Mouse (Mus musculus): ENCODE data around the gene Ryr2. TPM values are rescaled to one million over a fixed set of nuclear protein-coding genes. Genes with fewer than 3 reads are reported as not detected.

The Ryr2 gene
- polyA plus RNA-seq, 1 experiment from 2014 or later = not detected

DNA sequence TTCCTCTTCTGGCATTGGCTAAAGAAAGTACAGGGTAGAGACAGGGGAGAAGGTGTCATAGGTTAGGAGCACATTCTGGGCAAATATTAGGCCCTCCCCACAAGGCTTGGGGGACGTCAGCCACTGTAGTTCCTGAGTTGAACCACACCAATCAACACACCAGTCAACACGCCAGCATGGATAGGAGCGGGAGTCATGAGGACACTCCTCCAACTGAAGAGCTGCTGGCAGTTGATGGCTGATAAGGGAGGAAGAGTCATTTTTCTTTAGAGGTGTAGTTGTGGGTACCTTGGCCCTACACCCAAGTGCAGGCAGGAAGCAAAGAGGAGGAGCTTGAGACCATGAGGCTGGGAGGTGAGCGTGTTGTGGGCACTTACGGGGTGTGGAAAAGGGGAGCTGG is 13.6 kb downstream of the Ryr2 start:
- no peak for TF ChIP-seq CTCF (IDR thresholded peaks at IDR 0.05)
- no peaks in the 10 kb centered on the region for H3K27me3 ChIP-seq
- DNase-seq (ENCODE audit: low read depth, low spot score) (no peak), ATAC-seq (no peak)
- POLR2A ChIA-PET = no interaction called here
- in situ Hi-C loops (cut with MboI; ENCODE audit: low pct_unique_long_range_greater_than_20kb) = no loop called here
- CTCF ChIA-PET = no interaction called here

DNA sequence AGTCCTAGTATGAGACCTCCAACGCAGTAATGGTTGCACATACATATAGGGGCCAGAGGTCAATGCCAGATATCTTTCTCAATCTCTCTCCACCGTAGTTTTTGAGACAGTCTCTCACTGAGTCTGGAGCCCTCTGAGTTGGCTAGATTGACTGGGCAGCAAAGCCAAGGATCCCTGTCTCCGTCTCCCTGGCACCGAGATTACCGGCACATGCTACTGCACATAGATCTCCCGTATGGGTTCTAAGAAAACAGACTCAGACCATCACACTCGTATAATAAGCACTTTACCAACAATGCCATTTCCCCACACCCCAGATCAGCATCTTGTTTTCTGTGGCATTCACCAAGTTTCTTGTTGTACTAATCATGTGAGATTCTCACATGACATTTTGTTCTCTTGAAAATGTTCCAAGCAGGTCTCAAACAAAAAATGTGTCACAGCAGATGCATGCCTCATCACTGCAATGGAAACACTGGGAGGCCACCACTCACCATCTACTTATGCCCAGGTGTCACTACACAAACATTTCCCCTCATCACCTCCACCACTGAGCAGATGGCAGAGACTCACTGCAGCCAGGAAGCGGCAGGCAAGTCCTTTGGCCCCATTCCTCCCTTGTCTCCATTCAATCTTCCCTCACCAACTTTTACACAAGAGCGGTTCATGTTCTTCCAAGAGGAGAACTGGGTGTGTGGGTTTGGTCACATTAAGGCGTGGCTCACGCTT is 14.2 kb downstream of the Ryr2 start:
- DNase-seq (ENCODE audit: low read depth, low spot score) = no peak
- ATAC-seq = no peak
- H3K27me3 ChIP-seq = no peaks in the 10 kb centered on the region
- CTCF ChIA-PET = no interaction called here
- TF ChIP-seq CTCF (IDR thresholded peaks at IDR 0.05) = no peak
- in situ Hi-C loops (cut with MboI; ENCODE audit: low pct_unique_long_range_greater_than_20kb) = no loop called here
- POLR2A ChIA-PET = no interaction called here

DNA sequence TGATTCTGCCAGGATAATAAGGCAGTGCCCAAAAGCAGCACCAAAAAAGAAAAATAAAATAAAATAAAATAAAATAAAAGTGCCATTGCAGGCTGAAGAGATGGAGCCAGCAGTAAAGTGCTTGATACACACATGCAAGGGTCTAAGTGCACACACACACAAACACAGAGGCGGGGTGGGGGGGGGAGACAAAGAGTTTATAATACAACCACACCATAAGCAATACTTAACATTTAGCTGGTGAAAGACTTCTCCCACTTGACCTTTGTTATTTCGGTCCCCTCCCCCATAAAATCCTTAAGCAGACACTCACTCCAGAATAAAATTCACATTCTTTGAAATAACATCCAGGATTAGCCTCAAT is 22.7 kb downstream of the Ryr2 start:
- in situ Hi-C loops (cut with MboI; ENCODE audit: low pct_unique_long_range_greater_than_20kb) = no loop called here
- no peak for TF ChIP-seq CTCF (IDR thresholded peaks at IDR 0.05)
- DNase-seq (ENCODE audit: low read depth, low spot score) (no peak), ATAC-seq (no peak)
- ChIA-PET CTCF (no interaction called here), POLR2A (no interaction called here)
- H3K27me3 ChIP-seq = no peaks in the 10 kb centered on the region

DNA sequence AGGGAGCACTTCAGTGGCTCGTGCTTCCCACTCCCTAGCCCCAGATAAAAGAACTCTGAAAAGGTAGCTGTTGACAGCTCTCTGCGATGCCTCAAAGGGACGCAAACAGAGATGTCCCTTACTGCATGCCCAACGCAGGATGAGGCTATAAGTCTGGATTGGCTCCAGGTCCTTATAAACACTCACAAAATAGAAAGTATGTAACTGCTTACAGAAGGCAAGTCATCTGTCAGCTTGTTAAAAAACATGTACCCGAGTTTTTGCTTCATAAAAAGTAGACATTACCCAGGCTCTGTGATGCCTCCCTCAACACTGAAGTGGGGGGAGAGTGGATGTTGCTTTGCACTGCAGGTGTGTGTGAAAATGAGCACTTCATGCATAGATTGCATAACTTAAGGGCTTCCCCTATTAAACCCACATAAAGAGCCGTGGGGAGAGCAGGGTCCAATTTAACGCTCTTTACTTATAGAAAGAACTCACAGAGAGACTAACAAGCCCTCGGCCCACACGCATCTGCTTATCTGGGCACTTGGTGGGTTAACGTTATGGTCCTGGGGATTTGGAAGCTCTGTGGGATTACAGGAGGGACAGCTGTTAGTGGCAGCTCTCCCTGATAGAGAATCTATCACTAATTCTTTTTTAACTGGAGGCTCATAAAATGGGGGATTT is 23.2 kb downstream of the Ryr2 start:
- in situ Hi-C loops (cut with MboI; ENCODE audit: low pct_unique_long_range_greater_than_20kb) = no loop called here
- ChIA-PET POLR2A (no interaction called here), CTCF (no interaction called here)
- TF ChIP-seq CTCF (IDR thresholded peaks at IDR 0.05) = no peak
- no peaks in the 10 kb centered on the region for H3K27me3 ChIP-seq
- ATAC-seq (no peak), DNase-seq (ENCODE audit: low read depth, low spot score) (no peak)

DNA sequence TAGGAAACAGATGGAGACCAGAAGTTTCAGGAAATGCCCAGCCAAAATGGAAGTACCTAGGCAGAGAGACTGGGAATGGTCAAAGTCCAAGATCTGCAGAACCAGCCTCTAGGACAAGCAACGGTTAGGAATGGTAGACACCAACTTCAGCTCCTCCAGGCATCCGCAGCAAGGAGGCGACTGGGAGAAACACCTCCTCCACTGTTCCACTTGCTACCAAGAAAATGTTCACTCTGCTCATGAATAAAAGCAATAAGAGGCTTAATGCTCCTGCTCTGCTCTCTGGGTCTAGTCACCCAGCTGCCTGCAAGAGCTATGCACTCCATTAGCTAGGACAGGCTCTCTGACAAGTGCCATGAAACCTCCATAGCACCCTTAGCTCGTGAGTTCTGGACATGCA is 26.2 kb downstream of the Ryr2 start:
- H3K27me3 ChIP-seq = no peaks in the 10 kb centered on the region
- in situ Hi-C loops (cut with MboI; ENCODE audit: low pct_unique_long_range_greater_than_20kb) = no loop called here
- CTCF ChIA-PET = no interaction called here
- TF ChIP-seq CTCF (IDR thresholded peaks at IDR 0.05) = no peak
- ATAC-seq (no peak), DNase-seq (ENCODE audit: low read depth, low spot score) (no peak)
- POLR2A ChIA-PET = no interaction called here

DNA sequence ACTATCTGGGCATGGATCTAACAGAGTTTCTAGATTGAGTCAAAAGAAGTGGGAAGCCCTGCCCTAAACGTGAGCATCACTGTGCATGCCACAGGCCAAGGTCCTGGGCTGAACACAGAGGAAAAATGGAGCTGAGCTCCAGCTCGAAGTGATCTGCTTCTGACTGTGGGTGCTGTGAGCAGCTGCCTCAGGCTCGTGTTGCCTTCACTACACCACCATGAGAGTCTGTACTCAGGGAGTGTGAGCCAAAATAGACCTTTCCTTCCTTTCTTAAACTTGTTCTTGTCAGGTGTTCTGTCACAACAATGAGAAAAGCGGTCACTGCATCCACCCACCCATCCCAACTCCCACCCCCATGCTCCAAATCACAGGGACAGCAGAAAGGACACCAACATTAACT is 27.2 kb downstream of the Ryr2 start:
- ATAC-seq (no peak), DNase-seq (ENCODE audit: low read depth, low spot score) (no peak)
- ChIA-PET CTCF (no interaction called here), POLR2A (no interaction called here)
- in situ Hi-C loops (cut with MboI; ENCODE audit: low pct_unique_long_range_greater_than_20kb) = no loop called here
- no peaks in the 10 kb centered on the region for H3K27me3 ChIP-seq
- no peak for TF ChIP-seq CTCF (IDR thresholded peaks at IDR 0.05)

DNA sequence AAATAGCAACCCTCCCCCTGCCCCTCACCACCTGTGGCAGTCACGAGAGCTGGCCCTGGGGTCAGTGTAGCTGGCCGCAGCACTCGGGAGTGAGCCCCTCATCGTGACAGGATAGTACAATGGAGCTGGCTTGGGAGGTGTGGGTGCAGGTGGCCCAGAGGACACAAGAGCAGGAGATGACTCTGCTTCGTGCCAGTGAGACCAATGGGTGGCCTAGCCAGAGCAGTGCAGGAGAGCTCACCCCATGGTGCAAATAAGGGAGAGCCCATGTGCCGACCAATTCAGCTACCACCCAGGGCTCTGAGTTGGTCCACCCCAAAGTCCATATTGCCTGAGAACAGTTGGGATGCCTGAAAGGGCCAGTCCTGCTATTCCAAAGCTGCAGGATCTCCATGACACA is 31.8 kb downstream of the Ryr2 start:
- POLR2A ChIA-PET = no interaction called here
- DNase-seq (ENCODE audit: low read depth, low spot score) (no peak), ATAC-seq (no peak)
- CTCF ChIA-PET = no interaction called here
- H3K27me3 ChIP-seq = no peaks in the 10 kb centered on the region
- in situ Hi-C loops (cut with MboI; ENCODE audit: low pct_unique_long_range_greater_than_20kb) = no loop called here
- TF ChIP-seq CTCF (IDR thresholded peaks at IDR 0.05) = no peak

DNA sequence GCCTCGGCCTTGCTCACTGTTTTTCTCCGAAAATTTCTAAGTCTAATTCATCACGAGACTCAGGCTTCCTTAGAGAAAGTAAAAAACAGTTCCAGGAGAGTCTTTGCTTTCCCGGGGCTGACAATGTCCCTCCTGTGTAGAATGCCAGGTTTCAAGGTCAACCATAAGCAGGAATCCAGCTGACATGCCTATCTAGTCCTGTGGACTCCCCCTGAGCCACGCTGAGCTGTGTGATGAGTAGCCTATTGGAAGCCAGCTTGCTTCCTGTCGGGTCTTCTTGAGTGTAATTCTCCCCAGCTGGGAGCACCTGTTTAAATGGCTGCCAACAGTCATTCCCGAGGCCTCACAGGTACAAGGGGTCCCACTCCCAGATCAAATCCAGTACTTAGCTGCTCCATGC is 34.2 kb downstream of the Ryr2 start:
- POLR2A ChIA-PET = no interaction called here

DNA sequence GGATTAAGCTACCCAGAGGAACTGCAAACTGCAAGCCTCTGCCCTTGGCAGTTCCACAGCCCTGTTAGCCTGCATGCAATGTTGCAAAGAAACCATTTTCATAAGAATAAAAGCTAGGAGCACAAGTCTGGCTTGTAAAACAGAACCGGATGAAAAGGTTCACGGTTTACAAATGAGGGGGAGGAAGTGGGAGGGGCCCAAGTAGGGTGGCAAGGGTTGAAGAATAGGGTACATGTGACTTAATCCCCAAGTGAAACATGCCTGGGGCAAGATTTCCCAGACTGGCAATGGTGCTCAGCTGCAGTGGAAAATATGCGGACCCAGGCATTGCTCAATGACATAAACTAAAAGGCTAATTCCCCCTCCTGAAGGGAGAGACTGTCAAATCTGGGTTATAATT is 34.6 kb downstream of the Ryr2 start:
- DNase-seq (ENCODE audit: low read depth, low spot score) (no peak), ATAC-seq (no peak)
- ChIA-PET POLR2A (no interaction called here), CTCF (no interaction called here)
- in situ Hi-C loops (cut with MboI; ENCODE audit: low pct_unique_long_range_greater_than_20kb) = no loop called here
- peaks cover 8% of the 10 kb centered on the region for H3K27me3 ChIP-seq
- no peak for TF ChIP-seq CTCF (IDR thresholded peaks at IDR 0.05)

More for the DNA sequence above, 34.2 kb downstream of the Ryr2 start:
- no peak for ATAC-seq
- CTCF ChIA-PET = no interaction called here
- in situ Hi-C loops (cut with MboI; ENCODE audit: low pct_unique_long_range_greater_than_20kb) = no loop called here
- H3K27me3 ChIP-seq = peaks cover 8% of the 10 kb centered on the region
- DNase-seq (ENCODE audit: low read depth, low spot score) = no peak
- no peak for TF ChIP-seq CTCF (IDR thresholded peaks at IDR 0.05)

DNA sequence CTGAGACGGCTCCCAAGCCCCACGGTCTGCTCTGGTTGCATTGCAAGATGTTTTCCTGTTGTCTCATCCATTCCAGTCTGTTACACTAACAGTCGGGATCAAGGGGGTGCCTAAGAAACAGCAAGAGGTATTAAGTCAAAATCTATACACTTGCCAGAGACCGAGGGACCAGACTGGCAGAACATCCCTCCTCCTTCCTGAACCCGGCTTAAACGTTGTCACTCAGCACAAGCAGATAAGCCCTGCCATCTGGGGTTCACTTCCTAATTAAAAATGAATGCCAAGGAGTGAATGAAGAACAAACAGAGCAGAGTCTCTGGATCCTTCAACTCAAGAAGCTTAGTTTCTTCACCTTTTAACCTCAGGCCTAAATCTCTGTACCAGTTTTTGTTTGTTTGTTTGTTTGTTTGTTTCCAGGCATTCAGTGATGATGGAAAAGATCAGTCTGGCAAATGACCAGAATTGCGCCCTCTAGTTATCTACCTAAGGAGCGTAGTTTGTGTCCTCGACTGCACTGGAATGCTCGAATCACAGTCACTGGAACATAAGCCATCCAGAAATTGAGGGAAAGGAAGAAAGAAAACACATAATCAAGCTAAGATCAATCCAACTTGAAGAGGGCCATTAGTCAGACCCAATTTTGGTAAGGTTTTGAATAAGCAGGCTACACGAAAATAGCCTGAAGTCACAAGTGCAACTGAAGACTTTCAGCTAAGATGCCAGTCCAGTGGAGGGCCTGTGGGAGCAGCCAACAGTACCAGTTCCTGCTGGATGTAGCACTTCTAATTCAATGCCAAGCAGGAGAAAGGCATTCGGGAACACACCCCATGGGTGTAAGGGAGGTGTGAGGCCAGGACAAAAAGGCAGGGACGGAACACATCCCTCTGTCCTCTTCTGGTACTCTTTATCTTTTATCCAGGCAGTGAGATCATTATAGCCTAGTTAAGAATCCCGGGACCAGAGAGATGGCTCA is 36.3 kb downstream of the Ryr2 start:
- no peak for ATAC-seq
- ChIA-PET POLR2A (no interaction called here), CTCF (no interaction called here)
- TF ChIP-seq CTCF (IDR thresholded peaks at IDR 0.05) = no peak
- no peak for DNase-seq (ENCODE audit: low read depth, low spot score)
- in situ Hi-C loops (cut with MboI; ENCODE audit: low pct_unique_long_range_greater_than_20kb) = no loop called here
- H3K27me3 ChIP-seq = peaks cover 8% of the 10 kb centered on the region

DNA sequence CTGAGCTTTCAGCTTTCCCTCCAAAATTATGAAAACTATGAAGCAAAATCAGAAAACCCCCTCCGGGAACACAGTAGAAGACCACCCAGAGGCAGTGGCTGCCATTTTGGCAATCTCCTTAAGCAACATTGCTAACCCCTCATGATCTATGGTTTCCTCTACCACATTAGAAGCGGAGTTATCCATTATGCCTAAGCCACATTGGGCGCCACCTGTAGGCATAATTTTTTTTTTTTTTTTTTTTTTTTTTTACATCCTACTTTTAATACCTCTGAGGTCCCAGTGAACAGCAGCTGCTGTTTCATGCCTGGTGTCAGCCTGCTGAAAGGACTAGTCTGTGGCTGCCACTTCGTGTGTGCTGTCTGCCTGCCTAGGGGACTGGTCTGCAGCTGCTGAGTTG is 42.2 kb downstream of the Ryr2 start:
- ChIA-PET CTCF (no interaction called here), POLR2A (interaction anchor here (0.7 kb wide), 1 partner anchor 19 kb away, joined by 6 read pairs; no protein-coding TSS in a partner anchor)
- ATAC-seq = no peak
- no peak for TF ChIP-seq CTCF (IDR thresholded peaks at IDR 0.05)
- no peak for DNase-seq (ENCODE audit: low read depth, low spot score)
- in situ Hi-C loops (cut with MboI; ENCODE audit: low pct_unique_long_range_greater_than_20kb) = no loop called here
- peaks cover 8% of the 10 kb centered on the region for H3K27me3 ChIP-seq

Data from Patski (cell line).